Mouse (Mus musculus): Measurements from ENCODE around the gene Mip.

GRCm38 (mm10) chr10:128214981-128215380 lies 10.7 kb upstream of the Mip start:
- TF ChIP-seq CTCF (IDR thresholded peaks at IDR 0.05; ENCODE audit: extremely low read depth, insufficient read depth, insufficient read length, insufficient replicate concordance) (no peak), POLR2A (IDR thresholded peaks at IDR 0.05; ENCODE audit: low read depth, low read length) (no peak)

Data from spleen, adult 2 months (tissue).